Mouse (Mus musculus): ENCODE data around the gene Myo16. TPM values are rescaled to one million over a fixed set of nuclear protein-coding genes. Genes with fewer than 3 reads are reported as not detected.
A peak's percentile ranks its signal among the peaks of the same experiment; 100 is the strongest.

Gene Myo16
- polyA plus RNA-seq, 1 experiment from 2014 or later: not detected

- Histone ChIP-seq H3K27ac (no peak overlapping the region), H3K4me1 (replicated peaks) (no peaks in the 10 kb centered on the region), H3K4me3 (replicated peaks) (no peak overlapping the region), H3K27me3 (no peaks in the 10 kb centered on the region), H3K36me3 (no peaks in the 10 kb centered on the region), H3K9ac (no peak overlapping the region), H3K4me2 (no peak overlapping the region), H3K9me3 (replicated peaks) (no peaks in the 10 kb centered on the region)
- no peak for DNase-seq
- no peak for ATAC-seq (ENCODE audit: low read depth)
- WGBS (ENCODE audit: insufficient replicate concordance): 66% methylated on average over 9 of the region's 9 CpGs
Observed at GRCm38 (mm10) chr8:10415885-10416284, 262.2 kb downstream of the Myo16 start.

GRCm38 (mm10) chr8:10416806-10417205 is 263.1 kb downstream of the Myo16 start:
- ATAC-seq (ENCODE audit: low read depth): no peak
- no peak for DNase-seq
- H3K4me3 ChIP-seq (replicated peaks): no peak overlapping the region
- no peaks in the 10 kb centered on the region for H3K36me3 ChIP-seq
- no peak overlapping the region for H3K9ac ChIP-seq
- H3K27ac ChIP-seq: no peak overlapping the region
- H3K27me3 ChIP-seq: no peaks in the 10 kb centered on the region
- WGBS (ENCODE audit: insufficient replicate concordance): 68% methylated on average over 12 of the region's 12 CpGs
- no peak overlapping the region for H3K4me2 ChIP-seq
- H3K4me1 ChIP-seq (replicated peaks): no peaks in the 10 kb centered on the region
- no peaks in the 10 kb centered on the region for H3K9me3 ChIP-seq (replicated peaks)

GRCm38 (mm10) chr8:10417281-10417680 is 263.6 kb downstream of the Myo16 start:
- Histone ChIP-seq H3K36me3 (no peaks in the 10 kb centered on the region), H3K4me3 (replicated peaks) (no peak overlapping the region), H3K9me3 (replicated peaks) (no peaks in the 10 kb centered on the region), H3K4me1 (replicated peaks) (no peaks in the 10 kb centered on the region), H3K9ac (no peak overlapping the region), H3K4me2 (no peak overlapping the region), H3K27me3 (no peaks in the 10 kb centered on the region), H3K27ac (no peak overlapping the region)
- 62% methylated on average over 6 of the region's 6 CpGs for WGBS (ENCODE audit: insufficient replicate concordance)
- DNase-seq (no peak), ATAC-seq (ENCODE audit: low read depth) (no peak)

- H3K4me3 ChIP-seq (replicated peaks): no peak overlapping the region
- DNase-seq (no peak), ATAC-seq (ENCODE audit: low read depth) (no peak)
- WGBS (ENCODE audit: insufficient replicate concordance): 69% methylated on average over 8 of the region's 8 CpGs
- H3K27ac ChIP-seq: no peak overlapping the region
- no peaks in the 10 kb centered on the region for H3K4me1 ChIP-seq (replicated peaks)
- H3K4me2 ChIP-seq: no peak overlapping the region
- no peak overlapping the region for H3K9ac ChIP-seq
- H3K36me3 ChIP-seq: no peaks in the 10 kb centered on the region
- H3K9me3 ChIP-seq (replicated peaks): no peaks in the 10 kb centered on the region
- H3K27me3 ChIP-seq: no peaks in the 10 kb centered on the region
Observed at GRCm38 (mm10) chr8:10418013-10418412, 264.3 kb downstream of the Myo16 start.

- ATAC-seq (ENCODE audit: low read depth): no peak
- H3K9me3 ChIP-seq (replicated peaks): no peaks in the 10 kb centered on the region
- H3K27ac ChIP-seq: no peak overlapping the region
- no peak overlapping the region for H3K4me2 ChIP-seq
- H3K4me3 ChIP-seq (replicated peaks): no peak overlapping the region
- H3K27me3 ChIP-seq: no peaks in the 10 kb centered on the region
- H3K9ac ChIP-seq: no peak overlapping the region
- 62% methylated on average over 7 of the region's 7 CpGs for WGBS (ENCODE audit: insufficient replicate concordance)
- no peaks in the 10 kb centered on the region for H3K4me1 ChIP-seq (replicated peaks)
- DNase-seq: no peak
- no peaks in the 10 kb centered on the region for H3K36me3 ChIP-seq
Observed at GRCm38 (mm10) chr8:10418971-10419370, 265.3 kb downstream of the Myo16 start.

- ATAC-seq (ENCODE audit: low read depth) (no peak), DNase-seq (no peak)
- Histone ChIP-seq H3K9me3 (replicated peaks) (no peaks in the 10 kb centered on the region), H3K4me2 (no peak overlapping the region), H3K36me3 (no peaks in the 10 kb centered on the region), H3K4me3 (replicated peaks) (no peak overlapping the region), H3K4me1 (replicated peaks) (no peaks in the 10 kb centered on the region), H3K27ac (no peak overlapping the region), H3K9ac (no peak overlapping the region), H3K27me3 (no peaks in the 10 kb centered on the region)
- 69% methylated on average over 4 of the region's 4 CpGs for WGBS (ENCODE audit: insufficient replicate concordance)
Observed at GRCm38 (mm10) chr8:10419726-10420125, 266.0 kb downstream of the Myo16 start.

- H3K9me3 ChIP-seq (replicated peaks): no peaks in the 10 kb centered on the region
- H3K4me1 ChIP-seq (replicated peaks): no peaks in the 10 kb centered on the region
- 53% methylated on average over 6 of the region's 6 CpGs for WGBS (ENCODE audit: insufficient replicate concordance)
- H3K27ac ChIP-seq: no peak overlapping the region
- H3K4me2 ChIP-seq: no peak overlapping the region
- H3K36me3 ChIP-seq: no peaks in the 10 kb centered on the region
- ATAC-seq (ENCODE audit: low read depth) (no peak), DNase-seq (no peak)
- H3K4me3 ChIP-seq (replicated peaks): no peak overlapping the region
- no peak overlapping the region for H3K9ac ChIP-seq
- no peaks in the 10 kb centered on the region for H3K27me3 ChIP-seq
Observed at GRCm38 (mm10) chr8:10420551-10420950, 266.8 kb downstream of the Myo16 start.

GRCm38 (mm10) chr8:10421516-10422090 is 267.9 kb downstream of the Myo16 start:
- ATAC-seq (ENCODE audit: low read depth): no peak
- Histone ChIP-seq H3K27ac (no peak overlapping the region), H3K9me3 (replicated peaks) (no peaks in the 10 kb centered on the region), H3K4me1 (replicated peaks) (no peaks in the 10 kb centered on the region), H3K36me3 (no peaks in the 10 kb centered on the region), H3K9ac (no peak overlapping the region), H3K27me3 (no peaks in the 10 kb centered on the region), H3K4me3 (replicated peaks) (no peak overlapping the region), H3K4me2 (no peak overlapping the region)
- WGBS (ENCODE audit: insufficient replicate concordance): 76% methylated on average over 9 of the region's 9 CpGs
- DNase-seq: no peak

GRCm38 (mm10) chr8:10435492-10435891 is 281.8 kb downstream of the Myo16 start:
- H3K9ac ChIP-seq: no peak overlapping the region
- ATAC-seq (ENCODE audit: low read depth): no peak
- no peak for DNase-seq
- no peaks in the 10 kb centered on the region for H3K4me1 ChIP-seq (replicated peaks)
- H3K4me3 ChIP-seq (replicated peaks): no peak overlapping the region
- no peaks in the 10 kb centered on the region for H3K9me3 ChIP-seq (replicated peaks)
- no peak overlapping the region for H3K27ac ChIP-seq
- no peak overlapping the region for H3K4me2 ChIP-seq
- H3K27me3 ChIP-seq: no peaks in the 10 kb centered on the region
- H3K36me3 ChIP-seq: no peaks in the 10 kb centered on the region
- 73% methylated on average over 8 of the region's 8 CpGs for WGBS (ENCODE audit: insufficient replicate concordance)

GRCm38 (mm10) chr8:10438772-10439171 is 285.1 kb downstream of the Myo16 start:
- no peak overlapping the region for H3K27ac ChIP-seq
- no peak overlapping the region for H3K4me3 ChIP-seq (replicated peaks)
- no peak overlapping the region for H3K9ac ChIP-seq
- no peaks in the 10 kb centered on the region for H3K27me3 ChIP-seq
- no peaks in the 10 kb centered on the region for H3K4me1 ChIP-seq (replicated peaks)
- WGBS (ENCODE audit: insufficient replicate concordance): 17% methylated on average over 11 of the region's 11 CpGs
- DNase-seq: peak; percentile 20
- H3K4me2 ChIP-seq: no peak overlapping the region
- no peak for ATAC-seq (ENCODE audit: low read depth)
- no peaks in the 10 kb centered on the region for H3K36me3 ChIP-seq
- no peaks in the 10 kb centered on the region for H3K9me3 ChIP-seq (replicated peaks)

- H3K36me3 ChIP-seq: no peaks in the 10 kb centered on the region
- no peak overlapping the region for H3K4me3 ChIP-seq (replicated peaks)
- 60% methylated on average over 16 of the region's 16 CpGs for WGBS (ENCODE audit: insufficient replicate concordance)
- no peaks in the 10 kb centered on the region for H3K9me3 ChIP-seq (replicated peaks)
- H3K4me2 ChIP-seq: no peak overlapping the region
- no peak overlapping the region for H3K27ac ChIP-seq
- no peaks in the 10 kb centered on the region for H3K4me1 ChIP-seq (replicated peaks)
- no peaks in the 10 kb centered on the region for H3K27me3 ChIP-seq
- DNase-seq: no peak
- H3K9ac ChIP-seq: no peak overlapping the region
- no peak for ATAC-seq (ENCODE audit: low read depth)
Observed at GRCm38 (mm10) chr8:10439595-10440453, 286.1 kb downstream of the Myo16 start.

GRCm38 (mm10) chr8:10442562-10442961 is 288.9 kb downstream of the Myo16 start:
- Histone ChIP-seq H3K36me3 (no peaks in the 10 kb centered on the region), H3K4me2 (no peak overlapping the region), H3K4me1 (replicated peaks) (no peaks in the 10 kb centered on the region), H3K4me3 (replicated peaks) (no peak overlapping the region), H3K27me3 (no peaks in the 10 kb centered on the region), H3K9me3 (replicated peaks) (no peaks in the 10 kb centered on the region), H3K27ac (no peak overlapping the region), H3K9ac (no peak overlapping the region)
- WGBS (ENCODE audit: insufficient replicate concordance): 48% methylated on average over 3 of the region's 3 CpGs
- DNase-seq: no peak
- ATAC-seq (ENCODE audit: low read depth): no peak
